Mouse (Mus musculus) midbrain, postnatal 0 days (tissue): ENCODE data around the gene Sh2d7. TPM values are rescaled to one million over a fixed set of nuclear protein-coding genes. Genes with fewer than 3 reads are reported as not detected.

Experiments
- ATAC-seq: fragments of 200-750 bp; cut with Nextera tagmentation; 2 replicates; pipeline ENCODE4 v1.8.0; 2017; ENCODE audit warnings: moderate number of reproducible peaks, mild to moderate bottlenecking, moderate TSS enrichment, moderate library complexity; ENCODE audit not compliant: low FRiP score
- DNase-seq: peaks from one replicate; pipeline ENCODE4 v3.0.0-alpha.2; 2015; ENCODE audit warnings: low spot score
- H3K27ac ChIP-seq: fragments of 300-500 bp; sonication (generic); 2 replicates; pipeline ENCODE4 v1.5.1; 2014; ENCODE audit warnings: low read depth, mild to moderate bottlenecking, low read length, mixed read lengths
- H3K27me3 ChIP-seq: fragments of 300-500 bp; sonication (generic); 2 replicates; pipeline ENCODE4 v1.6.1; 2014; ENCODE audit warnings: low read length, control low read depth, mixed read lengths; ENCODE audit not compliant: insufficient read depth
- H3K36me3 ChIP-seq: fragments of 300-500 bp; sonication (generic); 2 replicates; pipeline ENCODE4 v1.6.1; 2014; ENCODE audit warnings: low read length, control low read depth, mixed read lengths; ENCODE audit not compliant: insufficient read depth
- H3K4me1 ChIP-seq: fragments of 300-500 bp; sonication (generic); 2 replicates; pipeline ENCODE4 v1.6.1; 2014; ENCODE audit warnings: mild to moderate bottlenecking, control low read depth, antibody characterized with exemption, low read length, mixed read lengths; ENCODE audit not compliant: insufficient read depth
- H3K4me2 ChIP-seq: fragments of 300-500 bp; sonication (generic); 2 replicates; pipeline ENCODE4 v1.6.1; 2014; ENCODE audit warnings: low read depth, mild to moderate bottlenecking, low read length, mixed read lengths; ENCODE audit not compliant: poor library complexity, severe bottlenecking
- H3K4me3 ChIP-seq: fragments of 300-500 bp; sonication (generic); 2 replicates; pipeline ENCODE4 v1.5.1; 2014; ENCODE audit warnings: low read depth, mild to moderate bottlenecking, low read length, moderate library complexity
- H3K9ac ChIP-seq: fragments of 300-500 bp; sonication (generic); replicated peaks from 2 replicates; pipeline ENCODE4 v1.6.1; 2014; ENCODE audit warnings: mild to moderate bottlenecking, low read length, moderate library complexity, mixed read lengths; ENCODE audit not compliant: poor library complexity, severe bottlenecking
- H3K9me3 ChIP-seq: fragments of 300-500 bp; sonication (generic); 2 replicates; pipeline ENCODE4 v1.6.1; 2016; ENCODE audit warnings: low read length, control low read depth
- CTCF ChIP-seq: IDR thresholded peaks from 2 replicates; pipeline ENCODE4 v1.5.1; 2016; ENCODE audit warnings: antibody characterized with exemption, mild to moderate bottlenecking
- WGBS: fragments of 180-500 bp; shearing (Covaris S2); extraction: QIAGEN DNeasy Blood & Tissue Kit; methylation state at CpG from one replicate; pipeline ENCODE4 v1.1.7; 2014; 5-methylcytosine and 5-hydroxymethylcytosine counted together
- polyA plus RNA-seq: library from polyadenylated mRNA; unstranded; fragments of >200 nt; fragmentation: Nextera tagmentation; extraction: Ambion mirVana; gene quantifications from 2 replicates; pipeline ENCODE4 v1.2.1, GENCODE M21; 2015
- total RNA-seq: library from RNA; depleted of rRNA; stranded (reverse); fragments of >200 nt; gene quantifications from 2 replicates; pipeline ENCODE4 v1.2.3, GENCODE M21; 2014

The Sh2d7 gene
- total and polyA plus RNA-seq, 2 experiments from 2014 or later, result 0.09 TPM; not detected in 1

- ATAC-seq, result peak; percentile 94
These were observed 21.1 kb downstream of the Sh2d7 start, which contains the start of gene Cib2 for GRCm38 (mm10) chr9:54559771-54560471. Gene Cib2, minus strand, starts transcription at chr9:54560218.

GRCm38 (mm10) chr9:54560831-54561601, 22.2 kb downstream of the Sh2d7 start:
- Histone ChIP-seq H3K9ac (no peak overlapping the region), H3K27me3 (no peaks in the 10 kb centered on the region), H3K4me3 (no peak overlapping the region), H3K27ac (no peak overlapping the region), H3K4me1 (no peaks in the 10 kb centered on the region), H3K9me3 (no peaks in the 10 kb centered on the region), H3K36me3 (no peaks in the 10 kb centered on the region), H3K4me2 (peak overlapping the region; percentile 79; the same call in 1 of the 2 replicates)
- DNase-seq (no peak), ATAC-seq (no peak)
- no peak for TF ChIP-seq CTCF
- WGBS, result 89% methylated on average over 8 of the region's 8 CpGs

More at GRCm38 (mm10) chr9:54559771-54560471, 21.1 kb downstream of the Sh2d7 start, which contains the start of gene Cib2:
- Histone ChIP-seq H3K27me3 (no peaks in the 10 kb centered on the region), H3K4me1 (no peaks in the 10 kb centered on the region), H3K9me3 (no peaks in the 10 kb centered on the region), H3K4me2 (peak within 1 kb of the TSS; percentile 79), H3K9ac (peak within 1 kb of the TSS; percentile 81), H3K4me3 (peak within 1 kb of the TSS; percentile 55), H3K36me3 (no peaks in the 10 kb centered on the region), H3K27ac (peak within 1 kb of the TSS; percentile 26; the same call in 1 of the 2 replicates)
- 1% methylated on average over 45 of the region's 54 CpGs for WGBS
- peak; percentile 45 for TF ChIP-seq CTCF
- DNase-seq, result peak; percentile 91

GRCm38 (mm10) chr9:54566958-54567357, 28.2 kb downstream of the Sh2d7 start:
- Histone ChIP-seq H3K4me1 (no peaks in the 10 kb centered on the region), H3K4me3 (no peak overlapping the region), H3K36me3 (no peaks in the 10 kb centered on the region), H3K27me3 (no peaks in the 10 kb centered on the region), H3K27ac (no peak overlapping the region), H3K9me3 (no peaks in the 10 kb centered on the region), H3K4me2 (no peak overlapping the region), H3K9ac (no peak overlapping the region)
- TF ChIP-seq CTCF, result no peak
- ATAC-seq (no peak), DNase-seq (no peak)
- 63% methylated on average over 4 of the region's 4 CpGs for WGBS

- Histone ChIP-seq H3K27ac (no peak overlapping the region), H3K9ac (no peak overlapping the region), H3K4me1 (no peaks in the 10 kb centered on the region), H3K36me3 (no peaks in the 10 kb centered on the region), H3K4me2 (no peak overlapping the region), H3K4me3 (no peak overlapping the region), H3K9me3 (no peaks in the 10 kb centered on the region), H3K27me3 (no peaks in the 10 kb centered on the region)
- 34% methylated on average over 2 of the region's 2 CpGs for WGBS
- TF ChIP-seq CTCF, result peak; percentile 54
- DNase-seq (peak; percentile 53), ATAC-seq (no peak)
These were observed 29.9 kb downstream of the Sh2d7 start for GRCm38 (mm10) chr9:54568732-54569131.

- TF ChIP-seq CTCF, result no peak
- no peaks in the 10 kb centered on the region for H3K36me3 ChIP-seq
- 82% methylated on average over 9 of the region's 9 CpGs for WGBS
- no peaks in the 10 kb centered on the region for H3K4me1 ChIP-seq
- no peaks in the 10 kb centered on the region for H3K9me3 ChIP-seq
- no peaks in the 10 kb centered on the region for H3K27me3 ChIP-seq
- H3K9ac ChIP-seq, result no peak overlapping the region
- H3K4me3 ChIP-seq, result no peak overlapping the region
- no peak overlapping the region for H3K27ac ChIP-seq
- no peak for ATAC-seq
- DNase-seq, result no peak
- no peak overlapping the region for H3K4me2 ChIP-seq
These were observed 32.5 kb downstream of the Sh2d7 start for GRCm38 (mm10) chr9:54571130-54571839.
